Mouse (Mus musculus) ovary, adult 18-20 months (tissue): ENCODE data around the gene Slc25a22.

ENCODE experiments used
- DNase-seq: peaks from one replicate; pipeline ENCODE4 v3.0.0; 2022; ENCODE audit warnings: low spot score, mixed read lengths

Slc25a22 gene

GRCm38 (mm10) chr7:141472226-141472625 lies 34.5 kb upstream of the Slc25a22 start:
- DNase-seq, result peak; percentile 71

- no peak for DNase-seq
Observed at GRCm38 (mm10) chr7:141471236-141471635, 33.5 kb upstream of the Slc25a22 start.

DNA sequence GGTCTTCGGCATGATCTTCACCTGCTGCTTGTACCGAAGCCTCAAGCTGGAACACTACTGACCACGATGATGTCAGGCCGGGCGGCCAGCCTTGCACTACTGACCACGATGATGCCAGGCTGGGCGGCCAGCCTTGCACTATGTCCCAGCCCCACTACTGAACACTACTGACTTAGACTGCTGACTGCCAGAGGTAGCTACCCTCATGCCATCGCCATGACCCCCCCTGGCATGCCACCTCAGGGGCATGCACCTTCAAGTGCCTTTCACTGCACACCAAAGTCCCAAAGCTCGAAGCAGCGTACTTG lies 32.9 kb upstream of the Slc25a22 start:
- no peak for DNase-seq

GRCm38 (mm10) chr7:141469901-141470636 lies 32.4 kb upstream of the Slc25a22 start:
- DNase-seq, result peak; percentile 43

DNA sequence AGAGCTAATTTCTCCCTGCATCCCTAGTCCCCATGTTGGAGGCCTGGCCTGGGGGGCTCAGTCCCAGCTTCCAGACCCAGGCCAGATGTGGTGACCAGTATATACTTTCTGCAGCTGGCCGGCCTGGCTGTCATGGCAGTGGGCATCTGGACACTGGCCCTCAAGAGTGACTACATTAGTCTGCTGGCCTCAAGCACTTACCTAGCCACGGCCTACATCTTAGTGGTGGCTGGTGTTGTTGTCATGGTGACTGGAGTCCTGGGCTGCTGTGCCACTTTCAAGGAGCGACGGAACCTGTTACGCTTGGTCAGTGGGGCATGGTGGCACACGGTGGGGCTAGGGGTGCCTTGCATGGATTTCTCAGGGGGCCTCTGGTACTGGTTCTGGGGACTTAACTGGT lies 31.7 kb upstream of the Slc25a22 start:
- no peak for DNase-seq

- peak; percentile 77 for DNase-seq
Observed at GRCm38 (mm10) chr7:141468522-141469211, 31.0 kb upstream of the Slc25a22 start.

GRCm38 (mm10) chr7:141468164-141468521 lies 30.5 kb upstream of the Slc25a22 start:
- DNase-seq, result peak; percentile 31

DNA sequence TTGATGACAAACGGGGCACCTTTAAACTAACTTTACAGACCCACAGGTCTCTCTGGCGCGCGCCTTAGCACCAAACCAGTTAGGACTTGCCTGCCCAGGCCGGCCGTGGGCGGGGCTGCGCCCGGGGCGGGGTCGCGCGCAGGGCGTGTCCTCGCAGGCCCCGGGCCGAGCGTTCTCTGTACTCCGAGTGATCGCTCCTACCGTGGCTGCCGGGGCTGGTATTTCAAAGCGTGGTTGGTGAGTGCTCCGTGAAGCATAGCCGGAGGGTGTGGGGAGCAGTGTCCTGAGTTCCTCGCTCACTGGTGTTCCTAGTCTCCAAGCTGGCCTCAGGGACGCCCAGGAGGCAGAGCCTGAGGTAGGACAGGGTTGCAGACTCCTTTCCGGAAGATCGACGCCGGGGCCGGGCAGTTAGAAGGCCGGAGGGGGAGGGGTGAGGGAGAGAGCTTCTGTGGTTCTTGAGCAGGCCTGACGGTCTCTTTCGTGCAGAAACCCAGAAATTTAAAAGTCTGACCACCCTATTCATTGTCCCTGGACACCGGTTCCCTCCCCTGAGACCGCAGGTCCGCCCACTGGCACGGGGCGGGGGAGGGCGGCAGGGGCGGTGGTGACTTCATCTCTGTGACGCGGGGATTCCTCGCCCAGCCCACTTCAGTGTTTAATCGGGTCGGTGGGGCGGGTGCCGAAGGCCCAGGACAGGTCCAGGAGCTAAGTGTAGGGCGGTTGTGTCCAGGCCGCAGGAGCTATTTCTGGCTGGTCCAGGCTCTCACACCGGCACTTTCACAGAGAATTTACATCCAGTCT lies 29.7 kb upstream of the Slc25a22 start, which contains the start of gene Cd151:
Gene Cd151, plus strand, starts transcription at position 163 of the 801 bp plus-strand sequence.
- peak; percentile 86 for DNase-seq

GRCm38 (mm10) chr7:141466607-141467148 lies 29.0 kb upstream of the Slc25a22 start:
- DNase-seq, result no peak

- no peak for DNase-seq
Observed at GRCm38 (mm10) chr7:141466045-141466394, 28.3 kb upstream of the Slc25a22 start.

GRCm38 (mm10) chr7:141465388-141466044 lies 27.8 kb upstream of the Slc25a22 start:
- DNase-seq, result no peak

DNA sequence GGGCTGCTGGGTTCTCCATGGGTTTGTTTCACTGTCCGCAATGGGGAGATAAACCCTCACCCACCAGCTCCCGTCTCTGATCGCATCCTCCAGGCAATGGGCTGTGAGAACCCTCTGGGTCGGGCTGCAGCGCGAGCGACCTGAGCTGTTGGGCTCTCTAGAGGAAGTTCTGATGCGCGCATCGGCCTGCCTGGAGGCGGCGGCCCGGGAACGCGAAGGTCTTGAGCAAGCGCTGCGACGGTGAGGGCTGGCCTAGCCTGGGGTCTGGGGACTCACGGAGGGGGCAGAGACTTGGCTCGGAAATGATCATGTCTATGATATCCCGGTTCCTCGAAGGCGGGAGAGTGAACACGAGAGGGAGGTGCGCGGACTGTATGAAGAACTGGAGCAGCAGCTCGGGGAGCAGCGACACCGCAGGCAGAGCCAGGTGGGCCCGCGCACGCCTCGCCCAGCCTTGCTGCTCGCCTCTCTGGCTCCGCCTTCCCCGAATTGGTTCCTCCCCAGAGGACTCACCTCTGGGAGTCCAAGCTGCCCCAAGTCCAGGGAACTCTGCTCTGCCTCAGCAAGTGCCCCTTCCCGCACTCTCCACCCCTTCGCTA lies 27.0 kb upstream of the Slc25a22 start:
- peak; percentile 26 for DNase-seq

DNA sequence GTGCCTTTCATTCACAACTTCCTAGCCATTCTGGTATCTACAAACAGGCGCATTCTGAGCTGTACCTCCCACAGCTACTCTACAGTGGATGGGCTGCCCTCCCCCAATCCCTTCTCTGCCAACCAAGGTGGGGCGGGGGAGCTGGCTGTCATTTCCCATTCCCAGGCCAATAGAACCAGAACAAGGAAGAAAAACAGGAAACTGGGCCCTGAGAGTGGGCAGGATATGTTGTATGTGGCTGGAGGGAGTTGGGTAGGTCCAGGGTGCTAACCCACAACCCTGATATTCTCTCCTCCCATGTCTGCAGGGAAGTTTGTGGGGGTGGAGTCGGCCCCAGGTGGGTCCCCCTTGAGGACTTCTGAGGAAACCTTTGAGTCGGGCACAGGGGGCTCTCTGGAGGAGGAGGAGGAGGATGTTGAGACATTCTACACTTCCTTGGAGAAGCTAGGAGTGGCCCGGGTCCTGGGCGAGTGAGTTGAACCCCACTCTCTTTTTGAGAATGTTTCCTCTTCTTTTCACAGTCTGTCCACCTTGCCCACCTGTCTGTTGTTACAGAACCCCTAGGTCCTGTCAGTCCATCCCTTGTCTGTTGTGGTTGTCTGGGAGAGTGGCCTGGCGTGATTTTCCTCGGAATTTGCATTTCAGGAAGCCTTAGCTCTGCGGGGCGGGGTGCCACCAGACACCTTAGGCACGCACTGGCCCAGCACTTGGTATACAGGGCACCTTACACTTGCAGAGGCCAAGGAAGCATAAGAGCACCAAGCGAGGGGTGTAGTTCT lies 26.3 kb upstream of the Slc25a22 start:
- no peak for DNase-seq

GRCm38 (mm10) chr7:141462333-141462821 lies 24.7 kb upstream of the Slc25a22 start:
- no peak for DNase-seq

- no peak for DNase-seq
Observed at GRCm38 (mm10) chr7:141461521-141462332, 24.0 kb upstream of the Slc25a22 start.

- no peak for DNase-seq
Observed at GRCm38 (mm10) chr7:141460391-141461113, 22.9 kb upstream of the Slc25a22 start, which contains the start of gene Cracr2b. Gene Cracr2b (plus strand): TSS chr7:141461094.

DNA sequence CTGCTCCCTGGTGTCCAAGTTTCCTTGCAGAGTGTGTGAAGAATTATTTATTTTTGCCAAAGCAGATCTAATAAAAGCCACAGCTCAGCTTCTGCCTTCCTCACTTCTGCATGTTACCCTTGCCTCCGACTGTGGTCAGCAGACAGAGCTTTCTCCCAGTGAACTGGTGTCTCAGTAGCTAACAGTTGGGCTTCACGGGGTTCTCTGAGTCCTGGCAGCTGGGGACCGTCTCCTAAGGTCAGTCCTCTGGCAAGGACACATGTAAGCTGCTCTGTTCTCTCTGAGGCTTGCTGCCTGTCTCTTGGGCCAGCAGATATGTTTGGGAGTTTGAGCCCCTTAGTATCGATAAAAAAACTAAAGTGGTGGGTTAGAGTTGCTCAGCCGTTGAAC lies 22.3 kb upstream of the Slc25a22 start:
- no peak for DNase-seq

GRCm38 (mm10) chr7:141459301-141459711 lies 21.6 kb upstream of the Slc25a22 start:
- no peak for DNase-seq

DNA sequence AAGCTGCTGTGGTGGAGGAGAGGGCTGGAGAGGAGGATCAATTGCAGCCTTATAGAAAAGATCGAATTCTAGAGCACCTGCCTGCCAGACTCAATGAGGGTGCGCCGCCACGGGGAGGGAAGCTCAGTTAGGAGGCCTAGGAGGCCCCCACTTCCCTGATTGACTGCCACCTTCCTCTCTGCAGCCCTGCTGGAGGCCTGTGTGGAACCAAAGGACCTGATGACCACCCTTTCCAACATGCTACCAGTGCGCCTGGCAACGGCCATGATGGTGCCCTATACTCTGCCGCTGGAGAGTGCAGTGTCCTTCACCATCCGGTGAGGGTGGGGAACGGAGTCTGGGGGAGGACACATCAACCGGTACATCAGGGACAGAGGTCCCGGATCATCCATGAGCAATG lies 21.0 kb upstream of the Slc25a22 start:
- DNase-seq, result no peak
